Mouse (Mus musculus) liver, postnatal 0 days (tissue): ENCODE data around the gene Ccdc187. TPM values are rescaled to one million over a fixed set of nuclear protein-coding genes. Genes with fewer than 3 reads are reported as not detected.

Experiments used
- ATAC-seq: fragments of 200-750 bp; cut with Nextera tagmentation; 2 replicates; pipeline ENCODE4 v1.8.0; 2017; ENCODE audit warnings: mild to moderate bottlenecking, moderate library complexity
- DNase-seq: peaks from one replicate; pipeline ENCODE4 v3.0.0-alpha.2; 2016
- H3K27ac ChIP-seq: fragments of 300-500 bp; sonication (generic); 2 replicates; pipeline ENCODE4 v1.5.1; 2014; ENCODE audit warnings: antibody characterized with exemption, moderate library complexity, mild to moderate bottlenecking, low read depth
- H3K27me3 ChIP-seq: fragments of 300-500 bp; sonication (generic); 2 replicates; pipeline ENCODE4 v1.6.1; 2014; ENCODE audit warnings: low read length, control low read depth, mixed read lengths; ENCODE audit not compliant: insufficient read depth
- H3K36me3 ChIP-seq: fragments of 300-500 bp; sonication (generic); replicated peaks from 2 replicates; pipeline ENCODE4 v1.6.1; 2014; ENCODE audit warnings: mild to moderate bottlenecking, control low read depth, low read length, moderate library complexity, mixed read lengths; ENCODE audit not compliant: insufficient read depth
- H3K4me1 ChIP-seq: fragments of 300-500 bp; sonication (generic); 2 replicates; pipeline ENCODE4 v1.6.1; 2014; ENCODE audit warnings: antibody characterized with exemption, mild to moderate bottlenecking, control low read depth; ENCODE audit not compliant: insufficient read depth
- H3K4me2 ChIP-seq: fragments of 300-500 bp; sonication (generic); 2 replicates; pipeline ENCODE4 v1.6.1; 2014; ENCODE audit warnings: low read depth, mild to moderate bottlenecking, low read length, moderate library complexity, mixed read lengths
- H3K4me3 ChIP-seq: fragments of 300-500 bp; sonication (generic); 2 replicates; pipeline ENCODE4 v1.5.1; 2014; ENCODE audit warnings: low read depth, low read length
- H3K9ac ChIP-seq: fragments of 300-500 bp; sonication (generic); replicated peaks from 2 replicates; pipeline ENCODE4 v1.6.1; 2014; ENCODE audit warnings: mild to moderate bottlenecking, moderate library complexity
- H3K9me3 ChIP-seq: fragments of 300-500 bp; sonication (generic); 2 replicates; pipeline ENCODE4 v1.6.1; 2016; ENCODE audit warnings: mild to moderate bottlenecking, control low read depth, low read length, mixed read lengths
- CTCF ChIP-seq: sonication (generic); IDR thresholded peaks from 2 replicates; pipeline ENCODE4 v1.5.1; 2016; ENCODE audit warnings: antibody characterized with exemption, low read depth
- EP300 ChIP-seq: IDR thresholded peaks from 2 replicates; pipeline ENCODE4 v1.6.1; 2016; ENCODE audit warnings: antibody characterized with exemption, low read depth, mild to moderate bottlenecking
- WGBS: fragments of 180-500 bp; shearing (Covaris S2); extraction: QIAGEN DNeasy Blood & Tissue Kit; methylation state at CpG from one replicate; pipeline ENCODE4 v1.1.7; 2014; ENCODE audit not compliant: insufficient replicate concordance; 5-methylcytosine and 5-hydroxymethylcytosine counted together
- polyA plus RNA-seq: library from polyadenylated mRNA; unstranded; fragments of >200 nt; fragmentation: Nextera tagmentation; extraction: Ambion mirVana; gene quantifications from 2 replicates; pipeline ENCODE4 v1.2.1, GENCODE M21; 2015

Ccdc187 gene
- polyA plus RNA-seq, 1 experiment from 2014 or later, result not detected

DNA sequence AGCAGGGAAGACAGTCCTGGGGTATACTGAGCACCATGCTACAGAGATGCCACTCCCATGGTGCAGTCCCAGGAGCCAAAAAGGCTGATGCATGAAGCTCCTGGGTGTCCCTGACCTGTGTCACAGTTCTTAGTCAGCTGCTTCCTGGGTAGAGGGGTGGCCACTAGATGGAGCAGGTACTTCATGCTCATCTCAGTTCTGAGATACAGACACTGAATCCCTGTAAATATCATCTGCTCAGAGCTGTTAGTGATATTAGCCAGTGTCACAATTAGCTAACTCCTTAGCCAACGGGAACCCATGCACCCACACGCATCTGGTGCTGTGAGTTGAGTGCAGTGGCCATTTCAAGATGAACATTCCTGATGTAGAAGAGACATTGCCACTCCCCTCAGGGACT lies 30.6 kb upstream of the Ccdc187 start:
- 66% methylated on average over 2 of the region's 2 CpGs for WGBS
- Histone ChIP-seq H3K36me3 (peaks cover 3% of the 10 kb centered on the region), H3K4me1 (no peaks in the 10 kb centered on the region), H3K9ac (no peak overlapping the region), H3K9me3 (no peaks in the 10 kb centered on the region), H3K27ac (no peak overlapping the region), H3K4me3 (no peak overlapping the region), H3K27me3 (no peaks in the 10 kb centered on the region), H3K4me2 (no peak overlapping the region)
- TF ChIP-seq CTCF (peak; percentile 69), EP300 (no peak)
- ATAC-seq, result no peak; the same call in 1 of the 2 replicates
- DNase-seq, result no peak

DNA sequence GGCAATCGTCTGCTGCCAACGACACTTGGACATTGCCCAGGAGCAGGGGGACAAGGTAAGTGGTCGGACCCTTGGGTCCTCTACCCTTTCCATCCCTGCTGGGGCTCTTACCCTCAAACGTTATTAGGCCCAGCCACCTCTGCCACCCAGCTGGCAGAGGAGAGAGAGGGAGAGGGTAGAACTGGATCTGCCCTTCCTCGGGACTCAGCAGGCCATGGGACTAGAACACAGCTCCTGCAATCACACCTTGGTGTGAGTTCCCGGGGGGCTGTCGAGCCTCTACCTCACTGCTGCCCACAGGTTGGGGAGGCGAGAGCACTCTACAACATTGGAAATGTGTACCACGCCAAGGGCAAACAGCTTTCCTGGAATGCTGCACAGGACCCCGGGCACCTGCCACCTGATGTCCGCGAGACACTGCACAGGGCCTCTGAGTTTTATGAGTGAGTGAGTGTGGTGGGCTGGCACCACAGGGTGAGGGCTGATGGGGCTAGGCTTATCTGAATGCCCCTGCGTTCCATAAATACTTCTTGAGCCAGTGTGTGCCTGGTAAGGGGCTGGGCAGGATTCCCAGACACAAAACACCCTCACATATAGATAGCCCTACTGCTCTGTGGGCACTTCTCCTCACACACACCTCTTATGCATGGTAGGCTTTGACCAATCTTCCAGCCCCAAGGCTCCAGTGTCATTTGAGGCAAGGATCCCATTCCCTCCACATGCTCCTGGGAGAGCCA lies 29.4 kb upstream of the Ccdc187 start:
- DNase-seq (no peak), ATAC-seq (no peak)
- Histone ChIP-seq H3K27ac (no peak overlapping the region), H3K9me3 (no peaks in the 10 kb centered on the region), H3K27me3 (no peaks in the 10 kb centered on the region), H3K4me1 (no peaks in the 10 kb centered on the region), H3K36me3 (peaks cover 3% of the 10 kb centered on the region), H3K4me2 (no peak overlapping the region), H3K9ac (no peak overlapping the region), H3K4me3 (no peak overlapping the region)
- WGBS, result 82% methylated on average over 13 of the region's 13 CpGs
- no peak for TF ChIP-seq CTCF
- TF ChIP-seq EP300, result no peak

- no peaks in the 10 kb centered on the region for H3K27me3 ChIP-seq
- no peak overlapping the region for H3K4me2 ChIP-seq
- TF ChIP-seq CTCF (no peak), EP300 (no peak)
- no peak overlapping the region for H3K27ac ChIP-seq
- H3K4me3 ChIP-seq, result no peak overlapping the region
- ATAC-seq (no peak), DNase-seq (no peak)
- H3K4me1 ChIP-seq, result no peaks in the 10 kb centered on the region; the same call in 1 of the 2 replicates
- H3K9me3 ChIP-seq, result no peaks in the 10 kb centered on the region
- H3K9ac ChIP-seq, result no peak overlapping the region
- H3K36me3 ChIP-seq, result no peaks in the 10 kb centered on the region
- 84% methylated on average over 14 of the region's 14 CpGs for WGBS
Measured at GRCm38 (mm10) chr2:26320245-26321185, 26.2 kb upstream of the Ccdc187 start.

- H3K36me3 ChIP-seq, result no peaks in the 10 kb centered on the region
- WGBS, result 88% methylated on average over 13 of the region's 13 CpGs
- TF ChIP-seq EP300, result no peak
- TF ChIP-seq CTCF, result no peak
- ATAC-seq, result no peak
- no peaks in the 10 kb centered on the region for H3K9me3 ChIP-seq
- no peak overlapping the region for H3K9ac ChIP-seq
- no peaks in the 10 kb centered on the region for H3K27me3 ChIP-seq
- H3K4me3 ChIP-seq, result no peak overlapping the region
- H3K4me2 ChIP-seq, result no peak overlapping the region
- H3K4me1 ChIP-seq, result no peaks in the 10 kb centered on the region; the same call in 1 of the 2 replicates
- no peak overlapping the region for H3K27ac ChIP-seq
- no peak for DNase-seq
Measured at GRCm38 (mm10) chr2:26319519-26320244, 25.3 kb upstream of the Ccdc187 start.

DNA sequence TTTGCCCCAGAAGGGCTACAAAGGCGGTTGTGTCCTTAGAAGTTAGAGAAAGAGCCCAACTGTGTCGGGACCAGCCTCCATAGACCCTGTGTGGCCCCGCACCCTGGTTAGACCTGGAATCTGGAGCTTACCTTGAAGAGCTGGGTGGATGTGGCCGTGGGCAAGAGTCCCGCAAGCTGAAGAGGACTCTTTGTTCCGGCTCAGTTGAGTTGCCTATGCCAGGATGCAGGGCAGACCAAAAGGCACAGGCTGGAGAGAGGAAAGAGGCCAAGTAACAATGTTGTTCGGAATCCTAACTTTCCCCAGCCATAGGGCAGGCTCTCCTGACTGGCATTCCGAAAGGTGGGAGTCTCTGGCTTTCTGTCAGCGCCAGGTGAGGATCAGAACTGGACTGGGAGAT lies 24.8 kb upstream of the Ccdc187 start:
- TF ChIP-seq EP300 (no peak), CTCF (no peak)
- Histone ChIP-seq H3K4me2 (no peak overlapping the region), H3K27ac (no peak overlapping the region), H3K9me3 (no peaks in the 10 kb centered on the region), H3K4me3 (no peak overlapping the region), H3K27me3 (no peaks in the 10 kb centered on the region), H3K9ac (no peak overlapping the region), H3K4me1 (no peaks in the 10 kb centered on the region; the same call in 1 of the 2 replicates), H3K36me3 (no peaks in the 10 kb centered on the region)
- no peak for DNase-seq
- WGBS, result 76% methylated on average over 9 of the region's 9 CpGs
- no peak for ATAC-seq
